Mouse (Mus musculus) lung, adult 2 months (tissue): ENCODE data around the gene Vwa2. TPM values are rescaled to one million over a fixed set of nuclear protein-coding genes. Genes with fewer than 3 reads are reported as not detected.

Experiments
- DNase-seq: peaks from one replicate; pipeline ENCODE4 v3.0.0; 2022
- H3K4me1 ChIP-seq: fragments of 200-500 bp; 2 replicates; pipeline ENCODE4 v1.6.1; 2011; ENCODE audit warnings: low read length; ENCODE audit not compliant: control insufficient read depth, insufficient read depth
- H3K4me3 ChIP-seq: fragments of 200-500 bp; replicated peaks from 2 replicates; pipeline ENCODE3; 2011; ENCODE audit warnings: low read depth, mild to moderate bottlenecking, control low read depth, low read length; ENCODE audit errors: extremely low read depth
- CTCF ChIP-seq: fragments of 200-500 bp; IDR thresholded peaks from 2 replicates; pipeline ENCODE4 v1.5.1; 2011; ENCODE audit warnings: mild to moderate bottlenecking, low read length, control low read depth; ENCODE audit not compliant: insufficient read depth
- POLR2A ChIP-seq: fragments of 200-500 bp; IDR thresholded peaks from 2 replicates; pipeline ENCODE4 v1.6.1; 2011; ENCODE audit warnings: low read depth, mild to moderate bottlenecking, control low read depth, low read length, borderline replicate concordance; ENCODE audit errors: extremely low read depth
- WGBS: fragments of 180-500 bp; shearing (Covaris S2); methylation state at CpG from one replicate; pipeline ENCODE4 v1.1.7; 2018; 5-methylcytosine and 5-hydroxymethylcytosine counted together
- polyA plus RNA-seq: library from polyadenylated mRNA; depleted of rRNA; stranded (reverse); fragments of >200 nt; gene quantifications from 2 replicates; pipeline ENCODE4 v1.2.3, GENCODE M21; 2012; rRNA removed

Gene Vwa2
- 0.12 and 0.22 TPM in 2 replicates for polyA plus RNA-seq

GRCm38 (mm10) chr19:56873816-56874600 is at the start of gene Vwa2:
Gene Vwa2 (plus strand): TSS chr19:56874249.
- H3K4me3 ChIP-seq = peak within 1 kb of the TSS; percentile 14
- TF ChIP-seq CTCF (no peak), POLR2A (no peak)
- no peaks in the 10 kb centered on the region for H3K4me1 ChIP-seq
- peak; percentile 39 for DNase-seq
- WGBS = 3% methylated on average over 71 of the region's 71 CpGs

- DNase-seq = no peak
- no peak for TF ChIP-seq POLR2A
- no peak for TF ChIP-seq CTCF
- 51% methylated on average over 44 of the region's 44 CpGs for whole genome bisulfite sequencing
- Histone ChIP-seq H3K4me1 (peaks cover 1% of the 10 kb centered on the region), H3K4me3 (no peak within 1 kb of the TSS)
These were observed 47.9 kb upstream of the Vwa2 start, which contains the start of gene Tdrd1 for GRCm38 (mm10) chr19:56826047-56826631. Gene Tdrd1 (plus strand): TSS chr19:56826209.

GRCm38 (mm10) chr19:56828305-56828704 is 45.7 kb upstream of the Vwa2 start:
- WGBS = 80% methylated on average over 11 of the region's 11 CpGs
- TF ChIP-seq POLR2A (no peak), CTCF (no peak)
- DNase-seq = no peak

GRCm38 (mm10) chr19:56829267-56829666 is 44.8 kb upstream of the Vwa2 start:
- DNase-seq = no peak
- no peak for TF ChIP-seq CTCF
- no peak for TF ChIP-seq POLR2A
- WGBS = 70% methylated on average over 9 of the region's 9 CpGs
- no peaks in the 10 kb centered on the region; the same call in 1 of the 2 replicates for H3K4me1 ChIP-seq
- H3K4me3 ChIP-seq = no peak overlapping the region

More at GRCm38 (mm10) chr19:56828305-56828704, 45.7 kb upstream of the Vwa2 start:
- H3K4me1 ChIP-seq = no peaks in the 10 kb centered on the region; the same call in 1 of the 2 replicates
- no peak overlapping the region for H3K4me3 ChIP-seq

GRCm38 (mm10) chr19:56830163-56830562 is 43.9 kb upstream of the Vwa2 start:
- TF ChIP-seq POLR2A (no peak), CTCF (no peak)
- Histone ChIP-seq H3K4me3 (no peak overlapping the region), H3K4me1 (no peaks in the 10 kb centered on the region; the same call in 1 of the 2 replicates)
- no peak for DNase-seq
- WGBS = 68% methylated on average over 4 of the region's 4 CpGs

- H3K4me1 ChIP-seq = no peaks in the 10 kb centered on the region
- 36% methylated on average over 9 of the region's 9 CpGs for WGBS
These were observed 38.7 kb upstream of the Vwa2 start for GRCm38 (mm10) chr19:56835340-56835739.

GRCm38 (mm10) chr19:56838942-56839706 is 34.9 kb upstream of the Vwa2 start:
- 84% methylated on average over 17 of the region's 17 CpGs for WGBS
- no peak for DNase-seq
- no peaks in the 10 kb centered on the region for H3K4me1 ChIP-seq
- H3K4me3 ChIP-seq = no peak overlapping the region
- no peak for TF ChIP-seq POLR2A
- no peak for TF ChIP-seq CTCF

More at GRCm38 (mm10) chr19:56835340-56835739, 38.7 kb upstream of the Vwa2 start:
- no peak overlapping the region for H3K4me3 ChIP-seq
- no peak for DNase-seq
- TF ChIP-seq CTCF = no peak
- TF ChIP-seq POLR2A = no peak

- WGBS = 59% methylated on average over 12 of the region's 12 CpGs
- TF ChIP-seq POLR2A (no peak), CTCF (no peak)
- no peak for DNase-seq
- Histone ChIP-seq H3K4me3 (no peak overlapping the region), H3K4me1 (no peaks in the 10 kb centered on the region)
These were observed 31.1 kb upstream of the Vwa2 start for GRCm38 (mm10) chr19:56842974-56843373.

GRCm38 (mm10) chr19:56852590-56852989 is 21.5 kb upstream of the Vwa2 start:
- TF ChIP-seq POLR2A = no peak
- no peak for TF ChIP-seq CTCF
- DNase-seq = no peak
- Histone ChIP-seq H3K4me3 (no peak overlapping the region), H3K4me1 (no peaks in the 10 kb centered on the region)

GRCm38 (mm10) chr19:56856455-56856854 is 17.6 kb upstream of the Vwa2 start:
- Histone ChIP-seq H3K4me1 (no peaks in the 10 kb centered on the region), H3K4me3 (no peak overlapping the region)
- DNase-seq = no peak
- 36% methylated on average over 5 of the region's 5 CpGs for WGBS
- TF ChIP-seq CTCF (no peak), POLR2A (no peak)
